Mouse (Mus musculus) c-Kit-positive CD71-positive TER-119-positive erythroid progenitor cells, embryonic 14.5 days (primary cell): Measurements from ENCODE around the gene Dgkg.

Source experiments
- DNase-seq: peaks from one replicate; pipeline ENCODE4 v3.0.0-alpha.2; 2013; ENCODE audit warnings: low spot score

The Dgkg gene

DNA sequence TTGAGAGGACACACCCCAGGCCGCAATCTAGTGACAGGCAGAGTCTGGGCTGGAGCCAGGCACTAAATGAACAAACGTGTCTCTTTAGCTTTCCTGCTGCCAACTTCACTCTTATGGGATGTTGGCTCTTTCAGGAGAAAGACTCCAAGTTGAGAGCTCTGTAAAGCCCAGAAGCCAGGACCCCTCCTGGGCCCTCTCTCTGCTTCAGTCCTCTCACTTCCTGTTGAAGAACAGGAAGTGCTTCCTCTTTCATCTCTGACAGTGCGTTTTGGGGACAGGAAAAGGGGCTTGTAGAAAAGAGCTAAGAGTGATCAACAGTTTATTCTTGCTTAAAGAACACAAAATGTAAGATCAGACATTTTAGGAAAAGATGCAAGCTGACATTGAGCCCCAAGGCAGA, 159.0 kb downstream of the Dgkg start:
- DNase-seq, result no peak

- DNase-seq, result no peak
These were observed 161.8 kb downstream of the Dgkg start for GRCm38 (mm10) chr16:22495259-22495658.

- DNase-seq, result no peak
These were observed 162.2 kb downstream of the Dgkg start for GRCm38 (mm10) chr16:22494815-22495214.

DNA sequence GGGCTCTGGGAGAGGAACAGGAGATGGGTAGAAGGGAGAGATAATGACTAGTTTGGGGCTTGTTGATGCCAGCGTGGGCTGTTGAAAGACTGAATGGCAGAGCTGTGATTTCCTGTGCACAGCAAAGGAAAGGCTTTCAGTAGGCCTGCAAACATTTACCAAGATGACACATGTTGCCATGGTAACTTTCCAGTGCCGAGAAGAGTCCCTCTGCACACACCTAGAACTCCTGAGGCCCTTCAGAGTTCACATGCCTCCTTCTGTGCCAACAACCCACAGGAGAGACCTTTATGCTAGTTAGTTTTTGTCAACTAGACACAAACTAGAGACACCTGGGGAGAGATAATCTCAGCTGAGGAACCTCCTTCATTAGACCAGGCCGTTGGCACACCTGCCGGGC, 163.6 kb downstream of the Dgkg start:
- DNase-seq, result no peak

- no peak for DNase-seq
These were observed 165.4 kb downstream of the Dgkg start for GRCm38 (mm10) chr16:22491446-22492166.

- DNase-seq, result no peak
These were observed 173.1 kb downstream of the Dgkg start for GRCm38 (mm10) chr16:22483900-22484299.

GRCm38 (mm10) chr16:22479322-22479721, 177.7 kb downstream of the Dgkg start:
- DNase-seq, result no peak

- DNase-seq, result no peak
These were observed 185.3 kb downstream of the Dgkg start for GRCm38 (mm10) chr16:22471728-22472127.

DNA sequence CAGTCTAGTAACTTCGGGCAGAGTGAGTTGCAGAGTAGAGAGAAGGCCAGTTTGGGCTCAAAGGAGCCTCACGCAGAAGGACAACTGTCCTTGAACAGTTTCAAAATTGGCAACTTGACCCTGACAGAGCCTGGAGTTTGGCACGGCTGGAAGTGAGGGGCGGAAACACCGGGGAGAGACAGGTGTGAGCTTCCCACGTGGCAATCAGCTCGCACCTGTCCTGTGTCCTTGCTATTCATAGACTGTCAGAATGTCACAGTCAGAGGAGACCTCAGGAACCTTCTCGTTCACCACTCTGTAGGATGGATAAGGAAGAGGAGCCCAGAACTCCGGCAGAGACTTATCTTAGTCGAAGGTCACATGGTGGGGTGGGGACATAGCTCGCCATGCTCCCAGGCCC, 187.6 kb downstream of the Dgkg start:
- no peak for DNase-seq

DNA sequence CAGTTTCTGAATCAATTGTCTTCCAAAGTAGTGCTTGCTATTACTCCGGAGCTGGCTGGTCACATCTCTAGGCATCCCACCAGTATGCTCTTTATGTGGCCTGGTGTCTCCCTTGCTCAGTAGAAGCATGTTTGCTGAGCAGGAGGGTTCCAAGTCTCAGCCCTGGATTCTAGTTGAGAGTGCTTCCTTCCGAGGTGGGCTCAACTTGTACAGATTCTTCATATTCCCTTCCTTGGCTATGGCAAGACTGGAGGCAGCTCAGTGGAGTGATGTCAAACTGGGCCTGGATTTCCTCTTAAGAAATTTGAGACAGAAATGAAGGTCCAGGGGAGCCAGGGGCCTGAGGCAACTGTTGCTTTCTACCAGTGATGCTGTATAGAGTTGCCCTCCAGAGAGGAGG, 189.9 kb downstream of the Dgkg start:
- DNase-seq, result no peak

DNA sequence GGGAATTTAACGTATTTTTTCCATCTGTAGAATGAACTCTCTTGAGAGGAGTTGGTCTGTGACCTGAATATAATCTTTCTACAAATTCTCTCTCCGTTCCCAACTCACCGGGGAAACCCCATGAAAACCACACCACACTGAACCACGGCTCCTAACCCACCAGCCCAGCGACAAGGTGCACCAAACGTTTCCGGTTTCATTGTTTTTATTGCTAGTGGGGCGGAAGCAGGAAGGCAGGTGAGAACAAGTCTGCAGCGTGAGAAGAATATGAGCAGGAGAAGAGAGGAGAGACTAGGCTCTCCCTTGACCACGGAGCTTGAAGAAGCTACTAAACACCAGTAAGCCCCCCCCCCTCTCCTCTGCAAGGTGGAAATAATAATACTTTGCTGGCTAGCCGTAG, 190.6 kb downstream of the Dgkg start:
- DNase-seq, result no peak

GRCm38 (mm10) chr16:22462220-22462619, 194.8 kb downstream of the Dgkg start:
- no peak for DNase-seq

- DNase-seq, result no peak
These were observed 195.3 kb downstream of the Dgkg start for GRCm38 (mm10) chr16:22461728-22462127.

DNA sequence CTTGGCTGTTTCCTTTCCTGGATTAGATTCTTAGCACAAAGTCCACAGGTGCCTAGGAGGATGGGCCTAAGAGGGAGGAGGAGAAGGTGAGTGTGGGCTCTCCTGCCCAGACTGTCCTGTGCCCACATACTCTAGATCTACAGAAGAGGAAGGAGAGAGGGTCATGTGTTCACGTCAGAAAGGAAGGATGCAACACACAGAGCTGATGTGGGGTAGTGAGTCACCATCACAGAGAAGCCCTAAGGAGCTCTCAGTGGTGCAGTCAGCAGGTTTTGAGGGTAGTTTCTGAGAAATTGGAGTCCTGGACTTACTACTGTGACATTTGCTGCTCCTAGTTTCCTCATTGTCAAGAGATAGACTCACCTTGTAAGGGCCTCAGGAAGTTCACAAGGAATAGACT, 196.1 kb downstream of the Dgkg start:
- DNase-seq, result no peak

DNA sequence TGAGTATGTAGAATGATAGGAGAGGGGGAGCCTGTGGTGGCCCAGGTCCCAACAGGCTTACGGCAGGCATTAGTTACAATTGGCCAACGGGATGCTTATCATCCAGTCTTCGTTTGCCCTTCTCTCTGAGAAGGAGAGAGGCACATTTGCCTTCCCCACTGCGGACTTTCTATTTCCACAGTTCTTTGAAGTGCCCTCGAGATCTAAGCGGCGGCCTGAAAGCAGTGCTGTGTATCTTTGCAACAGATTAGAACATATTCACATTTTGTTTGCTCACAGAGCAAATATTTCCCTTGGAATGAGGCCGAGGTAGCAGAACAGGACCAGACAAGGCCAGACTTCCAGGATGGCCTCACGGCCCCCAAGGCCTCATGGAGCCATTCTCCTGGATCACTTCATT, 204.9 kb downstream of the Dgkg start:
- no peak for DNase-seq

- no peak for DNase-seq
These were observed 208.9 kb downstream of the Dgkg start for GRCm38 (mm10) chr16:22448093-22448492.

GRCm38 (mm10) chr16:22444786-22445185, 212.2 kb downstream of the Dgkg start:
- DNase-seq, result no peak

DNA sequence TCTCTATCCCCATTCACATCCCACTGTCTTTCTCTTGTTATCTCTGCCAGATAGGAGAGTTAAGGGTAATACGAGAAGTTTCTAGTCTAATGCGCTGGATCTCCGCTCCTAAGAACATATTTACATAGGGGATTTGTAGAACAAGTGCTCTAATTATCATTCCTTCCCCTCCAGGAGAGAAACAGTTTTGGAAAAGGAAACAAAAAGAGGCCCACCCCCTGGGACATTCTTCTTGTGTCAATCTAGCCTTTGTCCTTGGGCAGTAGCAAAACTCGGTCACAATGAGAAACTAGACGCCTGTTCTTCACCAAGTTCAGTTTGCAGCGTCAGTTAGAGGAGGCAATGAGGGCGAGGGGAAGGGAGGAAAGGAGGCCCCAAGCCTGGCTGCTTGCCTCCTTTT, 214.8 kb downstream of the Dgkg start:
- no peak for DNase-seq

DNA sequence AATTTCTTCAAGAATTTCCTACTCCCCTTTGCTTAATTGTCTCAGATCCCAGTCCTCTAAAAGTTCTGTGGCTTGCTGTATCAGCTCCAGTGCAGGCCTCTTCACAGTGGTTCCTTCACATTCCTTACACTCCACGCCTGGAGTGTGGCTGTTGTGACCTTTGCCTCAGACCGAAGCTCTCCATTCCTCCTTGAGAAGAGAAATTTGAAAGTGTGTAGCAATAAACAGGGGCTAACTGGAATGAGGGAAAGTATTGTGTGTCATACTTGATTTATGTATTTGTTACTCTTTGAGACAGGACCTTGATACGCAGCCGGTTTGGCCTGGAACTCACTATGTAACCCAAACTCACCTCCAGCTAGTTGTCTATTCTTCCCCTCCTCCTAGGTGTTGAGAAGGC, 215.7 kb downstream of the Dgkg start:
- no peak for DNase-seq

- DNase-seq, result peak; percentile 31
These were observed 216.8 kb downstream of the Dgkg start for GRCm38 (mm10) chr16:22440269-22440668.

DNA sequence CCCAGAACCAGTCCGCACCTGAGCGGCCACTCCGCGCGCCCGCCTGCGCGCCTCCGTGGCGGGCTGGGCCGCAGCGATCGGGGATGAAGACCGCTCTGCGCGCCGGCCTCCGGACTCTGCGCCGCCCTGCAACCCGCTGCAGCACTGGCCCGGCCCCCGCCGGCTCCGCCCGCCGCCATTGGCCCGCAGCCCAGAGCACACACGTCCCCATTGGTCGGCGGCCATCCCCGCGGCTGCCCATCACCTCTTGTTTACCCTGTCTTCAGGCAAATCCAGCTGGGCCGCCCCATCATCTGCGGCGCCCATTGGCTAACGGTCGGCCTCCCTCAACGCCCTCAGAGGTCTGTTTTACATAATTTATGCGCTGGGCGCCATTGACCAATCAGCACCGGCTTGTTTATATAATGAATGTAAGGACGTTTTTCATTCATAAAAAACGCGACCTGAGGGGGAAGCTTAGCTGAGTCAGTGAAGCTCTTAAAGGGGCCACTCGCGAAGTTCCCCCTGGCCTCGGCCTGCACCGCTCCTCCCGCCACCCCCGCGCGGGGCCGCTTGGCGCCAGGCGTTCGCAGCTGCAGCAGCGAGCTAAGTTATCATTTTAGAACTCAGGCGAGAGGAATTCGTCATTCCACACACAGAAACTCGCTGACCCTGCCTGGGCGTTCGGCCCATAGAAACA, 217.4 kb downstream of the Dgkg start, which contains the start of gene Etv5:
Gene Etv5, minus strand, starts transcription at position 221 of the 679 bp plus-strand sequence.
- DNase-seq, result peak; percentile 95

DNA sequence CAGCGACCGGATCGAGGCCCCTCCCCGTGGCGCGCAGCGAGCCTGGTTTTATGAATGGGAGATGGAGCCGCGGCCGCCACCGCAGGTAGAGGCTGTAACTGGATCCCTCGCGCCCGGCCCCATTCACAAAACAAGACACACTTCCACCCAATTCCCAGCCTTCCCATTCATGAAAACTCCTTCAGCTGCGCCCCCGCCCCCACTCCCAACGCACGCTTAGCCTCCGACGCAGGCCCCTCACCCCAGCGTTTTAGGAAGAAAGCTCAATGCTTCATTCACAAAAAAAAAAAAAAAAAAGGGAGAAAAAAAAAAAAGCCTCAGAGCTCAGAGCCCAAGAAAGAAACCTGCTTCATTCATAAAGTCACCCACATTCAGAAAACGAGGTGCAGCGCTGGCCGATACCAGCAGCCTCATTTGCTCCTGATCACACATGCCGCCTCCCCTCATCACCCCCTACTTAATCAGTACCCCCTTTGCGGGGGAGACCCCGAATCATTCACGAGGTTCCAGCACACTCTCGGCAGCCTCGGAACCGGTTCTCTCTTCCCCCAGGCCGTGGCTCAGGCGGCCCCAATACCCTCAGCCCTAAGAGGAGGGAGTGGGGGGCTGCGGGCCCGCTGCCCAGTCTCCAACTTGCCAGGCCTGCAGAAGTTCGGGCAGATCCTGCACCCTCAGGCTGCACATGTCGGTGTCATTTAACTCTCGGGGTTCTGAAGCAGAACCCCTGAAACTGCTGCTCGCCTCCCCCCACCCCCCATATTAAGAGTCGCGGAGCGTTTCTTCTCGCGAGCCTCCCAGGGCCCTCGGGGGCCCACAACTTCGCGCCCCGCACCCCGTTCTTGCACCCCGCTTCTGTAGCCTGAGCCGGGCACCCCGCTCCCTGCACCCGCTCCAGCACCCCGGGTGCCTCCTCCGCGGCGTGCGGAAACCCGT, 218.3 kb downstream of the Dgkg start:
- DNase-seq, result no peak

DNA sequence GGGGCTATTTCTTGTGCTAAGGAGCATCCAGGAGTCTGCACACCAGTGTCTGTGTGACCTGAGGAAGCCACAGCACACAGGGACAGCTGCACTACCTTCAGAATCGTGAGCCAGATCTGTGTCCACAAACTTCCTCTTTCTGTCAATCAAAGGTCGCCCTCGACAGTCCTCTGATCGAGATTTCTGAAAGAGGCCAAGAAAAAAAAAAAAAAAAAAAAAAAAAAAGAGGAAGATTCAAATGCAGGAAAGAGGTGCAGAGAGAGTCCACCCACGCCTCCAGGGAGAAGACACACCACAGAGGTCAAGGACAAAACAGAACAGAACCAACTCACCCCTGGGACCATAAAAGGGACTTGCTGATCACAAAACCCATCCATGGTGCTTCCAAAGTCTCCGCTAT, 220.9 kb downstream of the Dgkg start:
- DNase-seq, result no peak
